Mouse (Mus musculus) testis, adult 2 months (tissue): ENCODE measurements around the gene Btbd9. TPM values are rescaled to one million over a fixed set of nuclear protein-coding genes. Genes with fewer than 3 reads are reported as not detected.

Experiments used
- H3K27ac ChIP-seq: fragments of 200-500 bp; 2 replicates; pipeline ENCODE4 v1.5.1; 2012; ENCODE audit warnings: low read depth, low read length; ENCODE audit not compliant: control insufficient read depth, insufficient read depth
- H3K27me3 ChIP-seq: fragments of 200-500 bp; 2 replicates; pipeline ENCODE4 v1.6.1; 2012; ENCODE audit warnings: mild to moderate bottlenecking, low read length, moderate library complexity; ENCODE audit not compliant: control insufficient read depth, insufficient read depth
- H3K36me3 ChIP-seq: fragments of 200-500 bp; 2 replicates; pipeline ENCODE4 v1.6.1; 2012; ENCODE audit warnings: mild to moderate bottlenecking, low read length; ENCODE audit not compliant: control insufficient read depth, insufficient read depth
- H3K4me1 ChIP-seq: fragments of 200-500 bp; 2 replicates; pipeline ENCODE4 v1.6.1; 2012; ENCODE audit warnings: low read length; ENCODE audit not compliant: control insufficient read depth, insufficient read depth
- H3K4me3 ChIP-seq: fragments of 200-500 bp; 2 replicates; pipeline ENCODE4 v1.5.1; 2012; ENCODE audit warnings: low read depth, mild to moderate bottlenecking, low read length, moderate library complexity, mixed read lengths; ENCODE audit not compliant: control insufficient read depth
- CTCF ChIP-seq: fragments of 200-500 bp; IDR thresholded peaks from 2 replicates; pipeline ENCODE4 v1.5.1; 2012; ENCODE audit warnings: low read depth, mild to moderate bottlenecking, inconsistent platforms, low read length, moderate library complexity; ENCODE audit not compliant: control insufficient read depth, insufficient read depth, insufficient replicate concordance
- POLR2A ChIP-seq: fragments of 200-500 bp; IDR thresholded peaks from 2 replicates; pipeline ENCODE4 v1.6.1; 2012; ENCODE audit warnings: low read depth, mild to moderate bottlenecking, inconsistent platforms, low read length, moderate library complexity; ENCODE audit not compliant: control insufficient read depth
- polyA plus RNA-seq: library from polyadenylated mRNA; depleted of rRNA; stranded (reverse); fragments of >200 nt; gene quantifications from 2 replicates; pipeline ENCODE4 v1.2.3, GENCODE M21; 2012

The Btbd9 gene
- polyA plus RNA-seq, 1 experiment: 87.1 TPM

DNA sequence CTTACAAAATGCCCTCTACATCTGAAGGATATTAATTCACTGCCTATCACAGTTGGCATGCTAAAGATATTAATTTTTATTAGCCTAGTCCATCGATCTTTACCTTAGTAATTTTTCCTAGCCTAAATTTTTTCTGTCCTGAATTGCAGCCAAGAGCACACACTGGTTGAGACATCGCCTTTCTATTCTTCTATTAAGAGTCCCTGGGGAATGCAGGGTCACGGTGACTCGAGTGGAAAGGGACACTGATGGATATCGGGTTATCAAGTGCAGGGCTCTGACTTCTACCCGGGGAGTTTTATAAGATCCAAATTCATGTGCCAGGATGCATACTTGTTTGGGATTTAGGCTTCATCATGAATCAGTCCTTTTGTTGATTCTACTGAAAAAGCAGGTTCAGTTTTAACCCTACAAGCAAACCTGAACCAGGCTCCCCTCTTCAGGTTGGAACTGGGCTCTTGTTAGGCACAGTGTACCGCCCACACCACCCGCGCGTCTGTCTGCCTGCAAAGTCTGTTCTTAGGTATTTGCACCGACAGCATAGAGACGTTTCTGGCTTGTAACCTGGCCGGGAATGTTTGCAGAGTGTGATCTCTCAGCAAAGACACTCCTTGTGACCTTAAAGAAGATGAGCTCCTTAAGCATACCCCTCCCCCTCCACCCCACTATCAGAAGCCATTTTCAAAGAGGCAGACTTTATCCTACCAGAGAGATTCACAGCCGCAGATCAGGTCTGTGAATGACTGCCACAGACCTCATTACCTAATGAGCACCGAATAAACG lies 297.5 kb downstream of the Btbd9 start:
- H3K36me3 ChIP-seq: no peaks in the 10 kb centered on the region
- H3K4me1 ChIP-seq: no peaks in the 10 kb centered on the region; the same call in 1 of the 2 replicates
- H3K27ac ChIP-seq: no peak overlapping the region
- TF ChIP-seq POLR2A (no peak), CTCF (no peak)
- no peak overlapping the region for H3K4me3 ChIP-seq
- H3K27me3 ChIP-seq: no peaks in the 10 kb centered on the region

DNA sequence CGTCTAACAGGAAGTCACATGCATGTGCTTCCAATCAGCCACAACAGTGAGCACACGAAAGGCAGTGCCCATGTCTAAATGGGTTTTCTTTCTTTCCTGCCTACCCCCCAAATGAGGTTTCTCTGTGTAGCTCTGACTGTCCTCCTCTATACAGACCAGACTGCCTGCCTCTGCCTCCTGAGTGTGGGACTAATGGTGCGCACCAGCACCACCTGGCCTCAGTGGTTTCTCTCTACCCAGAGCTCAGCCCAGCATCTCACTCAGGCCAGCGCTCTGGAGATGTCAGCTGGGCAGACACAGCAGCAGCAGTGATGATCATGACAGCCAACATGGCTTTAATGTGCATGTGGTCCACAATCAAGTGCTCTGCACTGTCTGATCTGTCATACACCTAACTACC lies 299.8 kb downstream of the Btbd9 start:
- no peaks in the 10 kb centered on the region for H3K27me3 ChIP-seq
- no peaks in the 10 kb centered on the region for H3K36me3 ChIP-seq
- H3K4me3 ChIP-seq: no peak overlapping the region
- TF ChIP-seq CTCF: no peak
- TF ChIP-seq POLR2A: no peak
- no peak overlapping the region for H3K27ac ChIP-seq
- no peaks in the 10 kb centered on the region; the same call in 1 of the 2 replicates for H3K4me1 ChIP-seq

DNA sequence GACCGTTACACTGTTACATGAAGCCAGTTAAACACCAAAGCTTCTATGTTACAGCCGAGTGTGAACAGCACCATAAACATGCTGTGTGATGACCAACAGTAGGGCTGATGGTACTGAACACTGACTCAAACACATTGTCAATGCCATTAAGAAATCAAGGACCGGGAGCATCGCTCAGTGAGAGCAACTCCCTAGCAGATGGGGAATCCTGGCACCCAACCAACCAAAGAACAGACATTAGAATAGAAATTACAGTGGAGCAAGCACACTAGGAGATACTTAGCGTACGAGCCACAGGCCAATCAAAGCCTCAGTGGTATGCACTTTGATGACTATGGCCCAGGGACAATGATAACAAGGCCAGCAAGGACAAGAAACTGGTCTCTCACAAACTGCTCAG lies 303.5 kb downstream of the Btbd9 start:
- Histone ChIP-seq H3K27me3 (no peaks in the 10 kb centered on the region), H3K4me3 (no peak overlapping the region), H3K36me3 (no peaks in the 10 kb centered on the region), H3K4me1 (no peaks in the 10 kb centered on the region), H3K27ac (no peak overlapping the region)
- TF ChIP-seq CTCF (no peak), POLR2A (no peak)

DNA sequence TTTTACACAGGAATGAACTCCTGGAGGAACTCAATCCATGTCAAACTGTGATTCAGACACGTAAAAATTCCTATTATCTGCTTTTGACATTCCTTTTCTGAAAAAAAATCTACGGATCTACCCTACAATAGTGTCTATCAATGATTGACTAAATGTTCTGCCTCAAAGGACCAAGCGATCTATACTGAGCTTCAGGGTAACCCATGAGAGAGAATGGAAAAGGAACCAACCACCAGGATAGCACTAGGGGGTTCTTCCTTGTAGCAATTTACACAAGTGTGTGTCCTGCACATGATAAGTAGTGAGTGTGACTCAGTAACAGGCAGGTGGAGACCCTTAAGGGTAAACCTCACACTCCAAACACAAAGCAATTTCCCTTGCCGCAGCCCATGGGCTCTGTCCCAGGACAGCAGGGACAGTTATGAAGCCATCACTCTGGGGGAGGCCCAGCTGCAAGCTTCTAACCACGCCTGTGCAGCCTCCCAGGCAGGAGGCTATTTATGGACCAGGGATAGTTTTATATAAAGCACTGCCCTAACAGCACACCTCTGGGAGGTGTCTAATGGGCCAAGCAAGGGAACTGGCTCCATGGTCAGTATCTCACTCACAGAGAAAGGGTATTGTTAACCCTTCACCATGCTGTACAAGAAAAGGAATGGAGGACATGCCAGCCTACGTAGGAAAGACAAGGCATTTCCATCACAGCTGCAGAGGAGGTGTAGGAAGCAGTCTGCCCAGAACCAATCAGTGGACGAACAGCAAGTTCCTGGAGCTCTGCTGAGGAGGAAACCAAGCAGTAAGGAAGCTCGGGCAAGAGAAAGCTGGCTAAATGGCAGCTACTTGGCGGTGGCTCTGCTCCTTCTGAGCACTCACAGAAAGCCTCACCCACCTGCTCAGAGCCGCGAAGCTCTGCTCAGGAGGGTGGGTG lies 306.9 kb downstream of the Btbd9 start:
- Histone ChIP-seq H3K27ac (no peak overlapping the region), H3K36me3 (no peaks in the 10 kb centered on the region), H3K4me1 (no peaks in the 10 kb centered on the region), H3K4me3 (no peak overlapping the region), H3K27me3 (no peaks in the 10 kb centered on the region)
- TF ChIP-seq CTCF: no peak
- TF ChIP-seq POLR2A: no peak

DNA sequence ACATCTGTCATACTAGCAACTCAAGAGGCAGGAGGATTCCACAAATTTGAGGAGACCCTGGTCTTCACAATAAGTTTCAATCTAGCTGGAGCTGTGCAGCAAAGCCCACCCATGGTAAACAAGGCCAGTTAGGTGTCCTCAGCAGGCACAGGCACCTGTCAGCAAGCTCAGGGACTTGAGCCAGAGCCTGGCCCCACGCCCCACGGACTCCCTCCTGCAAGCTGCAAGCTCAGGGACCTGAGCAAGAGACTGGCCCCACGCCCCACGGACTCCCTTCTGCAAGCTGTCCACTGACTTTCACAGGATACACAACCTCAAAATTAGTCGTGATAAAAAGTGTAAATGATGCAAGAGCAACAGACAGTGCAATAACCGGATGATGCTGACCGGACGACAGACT lies 307.8 kb downstream of the Btbd9 start:
- no peak overlapping the region for H3K27ac ChIP-seq
- H3K4me1 ChIP-seq: no peaks in the 10 kb centered on the region
- H3K36me3 ChIP-seq: no peaks in the 10 kb centered on the region
- H3K27me3 ChIP-seq: no peaks in the 10 kb centered on the region
- TF ChIP-seq CTCF (no peak), POLR2A (no peak)
- H3K4me3 ChIP-seq: no peak overlapping the region

DNA sequence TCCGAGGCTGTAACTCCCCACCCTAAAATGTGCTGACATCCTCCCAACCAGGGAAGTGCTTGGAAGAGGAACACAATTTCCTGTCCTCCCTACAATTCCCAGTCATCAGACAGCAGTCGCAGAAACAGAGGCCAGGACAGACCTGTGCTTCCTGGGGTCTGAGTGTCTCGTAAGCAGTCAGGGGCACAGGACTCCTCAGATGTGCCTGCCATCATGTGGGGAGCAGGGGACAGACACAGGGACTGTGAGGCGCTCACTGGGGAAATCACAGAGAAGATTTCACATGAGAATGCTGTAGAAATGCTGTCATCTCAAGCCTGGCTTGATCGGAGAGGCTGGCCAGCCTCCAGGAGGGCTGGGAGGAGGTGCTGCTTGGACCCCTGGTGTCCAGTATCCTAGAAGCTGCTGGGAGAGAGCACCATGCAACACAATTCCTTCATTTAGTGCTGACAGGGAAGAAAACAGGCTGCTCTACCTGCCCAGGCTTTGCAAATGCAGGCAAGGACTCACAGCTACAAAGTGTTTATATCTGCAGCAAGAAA lies 308.8 kb downstream of the Btbd9 start:
- Histone ChIP-seq H3K27me3 (no peaks in the 10 kb centered on the region), H3K27ac (no peak overlapping the region), H3K4me1 (no peaks in the 10 kb centered on the region), H3K4me3 (no peak overlapping the region), H3K36me3 (no peaks in the 10 kb centered on the region)
- no peak for TF ChIP-seq CTCF
- TF ChIP-seq POLR2A: no peak

DNA sequence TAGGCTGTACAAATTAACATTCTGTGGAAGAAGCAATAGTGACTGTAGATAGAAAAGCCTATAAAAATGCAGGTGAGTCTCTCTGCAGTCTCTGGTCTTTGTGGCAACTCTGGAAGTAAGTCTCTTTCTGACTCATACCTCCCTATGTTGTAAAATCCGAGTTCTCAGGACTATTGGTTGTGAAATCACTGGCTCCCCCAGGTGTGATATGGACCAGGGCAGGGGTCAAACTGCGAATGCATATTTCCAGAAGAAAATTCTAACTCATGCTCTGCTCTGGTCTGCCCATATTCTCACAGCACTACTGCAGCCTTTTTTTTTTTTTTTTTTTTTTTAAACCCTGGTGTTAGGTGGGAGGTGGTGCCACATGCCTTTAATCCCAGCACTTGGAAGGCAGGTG lies 312.8 kb downstream of the Btbd9 start:
- H3K4me3 ChIP-seq: no peak overlapping the region
- no peaks in the 10 kb centered on the region for H3K4me1 ChIP-seq
- H3K36me3 ChIP-seq: no peaks in the 10 kb centered on the region
- H3K27ac ChIP-seq: no peak overlapping the region
- H3K27me3 ChIP-seq: no peaks in the 10 kb centered on the region
- TF ChIP-seq POLR2A (no peak), CTCF (no peak)
